Mouse (Mus musculus): ENCODE measurements around the gene Mrps14. TPM values are rescaled to one million over a fixed set of nuclear protein-coding genes. Genes with fewer than 3 reads are reported as not detected.

The Mrps14 gene
- polyA plus RNA-seq, 1 experiment from 2014 or later: 191 TPM

Other genes starting within 250 kb of the Mrps14 start
- 1.1 and 1.2 TPM in 2 replicates for gene 4930523C07Rik, start 150.8 kb upstream of the Mrps14 start, polyA plus RNA-seq (2015; fragmentation: Nextera tagmentation; extraction: Ambion mirVana)
- 0.04 TPM in 1 of 2 replicates, not detected in the other for gene Tnn, start 41.6 kb upstream of the Mrps14 start, polyA plus RNA-seq (2015; fragmentation: Nextera tagmentation; extraction: Ambion mirVana)
- gene Cacybp, start 17.7 kb downstream of the Mrps14 start, polyA plus RNA-seq (2015; fragmentation: Nextera tagmentation; extraction: Ambion mirVana): 276 and 284 TPM in 2 replicates